Mouse (Mus musculus) MEL (cell line): Measurements from ENCODE around the gene Prr15. TPM values are rescaled to one million over a fixed set of nuclear protein-coding genes. Genes with fewer than 3 reads are reported as not detected.

Experiments
- DNase-seq: peaks from one replicate; pipeline ENCODE4 v3.0.0; 2011; ENCODE audit warnings: low read depth, low spot score
- H3K27ac ChIP-seq: 2 replicates; pipeline ENCODE4 v1.5.1; 2012; ENCODE audit warnings: low read depth, mild to moderate bottlenecking, control low read depth, low read length, moderate library complexity; ENCODE audit not compliant: control insufficient read depth
- H3K27me3 ChIP-seq, 2 experiments: fragments of 150-350 bp in 1 of 2; sonication (generic) in 1 of 2; 2 replicates each; pipeline ENCODE4 v1.6.1; 2012; ENCODE audit warnings: low read length in 2 of 2, mild to moderate bottlenecking in 2 of 2, improper control_type of control experiment in 1 of 2, moderate library complexity in 1 of 2; ENCODE audit not compliant: insufficient read depth in 2 of 2, control insufficient read depth in 1 of 2
- H3K36me3 ChIP-seq, 2 experiments: 2 replicates each; pipeline ENCODE4 v1.6.1; 2012 to 2014; ENCODE audit warnings: low read length in 2 of 2, improper control_type of control experiment in 1 of 2, inconsistent platforms in 1 of 2, mild to moderate bottlenecking in 1 of 2; ENCODE audit not compliant: insufficient read depth in 2 of 2, control insufficient read depth in 1 of 2
- H3K4me1 ChIP-seq, 2 experiments: fragments of 150-350 bp in 1 of 2; sonication (generic) in 1 of 2; 2 replicates each; pipeline ENCODE4 v1.6.1; 2012; ENCODE audit warnings: low read length in 2 of 2, improper control_type of control experiment in 1 of 2, mild to moderate bottlenecking in 1 of 2; ENCODE audit not compliant: insufficient read depth in 2 of 2, control insufficient read depth in 1 of 2
- H3K4me3 ChIP-seq, 2 experiments: fragments of 150-350 bp in 1 of 2; sonication (generic) in 1 of 2; 2 replicates each; pipeline ENCODE4 v1.5.1; 2012; ENCODE audit warnings: low read depth in 2 of 2, low read length in 2 of 2, mild to moderate bottlenecking in 2 of 2, moderate library complexity in 2 of 2, control low read depth in 1 of 2, improper control_type of control experiment in 1 of 2; ENCODE audit not compliant: control insufficient read depth in 1 of 2, insufficient read depth in 1 of 2
- H3K79me2 ChIP-seq: 2 replicates; pipeline ENCODE4 v1.6.1; 2012; ENCODE audit warnings: mild to moderate bottlenecking, low read length, moderate library complexity; ENCODE audit not compliant: control insufficient read depth, poor library complexity, insufficient read depth
- H3K9ac ChIP-seq: 2 replicates; pipeline ENCODE4 v1.6.1; 2012; ENCODE audit warnings: low read depth, mild to moderate bottlenecking, control low read depth, low read length, moderate library complexity; ENCODE audit not compliant: control insufficient read depth, poor library complexity, severe bottlenecking
- H3K9me3 ChIP-seq: fragments of 150-350 bp; sonication (generic); replicated peaks from 2 replicates; pipeline ENCODE4 v1.6.1; 2012; ENCODE audit warnings: mild to moderate bottlenecking, low read length, improper control_type of control experiment, moderate library complexity; ENCODE audit not compliant: insufficient read depth
- BHLHE40 ChIP-seq: IDR thresholded peaks from 2 replicates; pipeline ENCODE4 v1.6.1; 2012; ENCODE audit warnings: low read depth, mild to moderate bottlenecking, inconsistent platforms, low read length, improper control_type of control experiment, borderline replicate concordance
- CHD1 ChIP-seq: IDR thresholded peaks from 2 replicates; pipeline ENCODE4 v1.6.1; 2012; ENCODE audit warnings: low read depth, mild to moderate bottlenecking, inconsistent platforms, low read length, improper control_type of control experiment
- CTCF ChIP-seq, 3 experiments: IDR thresholded peaks in 2 of 3; conservative IDR thresholded peaks in 1 of 3; 2 replicates each; pipeline ENCODE4 v1.5.1; 2011 to 2012; ENCODE audit warnings: low read length in 3 of 3, low read depth in 2 of 3, mild to moderate bottlenecking in 2 of 3, improper control_type of control experiment in 1 of 3, inconsistent platforms in 1 of 3, mixed read lengths in 1 of 3, moderate library complexity in 1 of 3; ENCODE audit not compliant: control insufficient read depth in 1 of 3, insufficient read depth in 1 of 3, poor library complexity in 1 of 3, severe bottlenecking in 1 of 3
- E2F4 ChIP-seq: IDR thresholded peaks from 2 replicates; pipeline ENCODE4 v1.6.1; 2011; ENCODE audit warnings: low read depth, low read length, improper control_type of control experiment, borderline replicate concordance
- ETS1 ChIP-seq: IDR thresholded peaks from 2 replicates; pipeline ENCODE4 v1.6.1; 2012; ENCODE audit warnings: low read depth, mild to moderate bottlenecking, inconsistent platforms, low read length, improper control_type of control experiment, moderate library complexity
- GABPA ChIP-seq: IDR thresholded peaks from 2 replicates; pipeline ENCODE4 v1.6.1; 2012; ENCODE audit warnings: low read depth, mild to moderate bottlenecking, inconsistent platforms, low read length, improper control_type of control experiment, moderate library complexity
- GATA1 ChIP-seq: IDR thresholded peaks from 2 replicates; pipeline ENCODE4 v1.6.1; 2011; ENCODE audit warnings: low read depth, low read length, improper control_type of control experiment
- HCFC1 ChIP-seq: IDR thresholded peaks from 2 replicates; pipeline ENCODE4 v1.6.1; 2012; ENCODE audit warnings: low read depth, mild to moderate bottlenecking, inconsistent platforms, low read length, improper control_type of control experiment, moderate library complexity
- JUND ChIP-seq: IDR thresholded peaks from 2 replicates; pipeline ENCODE4 v1.6.1; 2011; ENCODE audit warnings: low read depth, mild to moderate bottlenecking, improper control_type of control experiment, low read length
- MAFK ChIP-seq: IDR thresholded peaks from 2 replicates; pipeline ENCODE4 v1.6.1; 2011; ENCODE audit warnings: low read depth, mild to moderate bottlenecking, low read length, improper control_type of control experiment, borderline replicate concordance
- MXI1 ChIP-seq: IDR thresholded peaks from 2 replicates; pipeline ENCODE4 v1.6.1; 2011; ENCODE audit warnings: mild to moderate bottlenecking, low read depth, low read length, improper control_type of control experiment
- MYB ChIP-seq: IDR thresholded peaks from 2 replicates; pipeline ENCODE4 v1.6.1; 2011; ENCODE audit warnings: mild to moderate bottlenecking, low read depth, low read length, improper control_type of control experiment
- NELFE ChIP-seq: IDR thresholded peaks from 2 replicates; pipeline ENCODE4 v1.6.1; 2011; ENCODE audit warnings: low read depth, low read length, improper control_type of control experiment
- NRF1 ChIP-seq: IDR thresholded peaks from 2 replicates; pipeline ENCODE4 v1.6.1; 2014; ENCODE audit warnings: low read depth, mild to moderate bottlenecking, inconsistent platforms, low read length, improper control_type of control experiment, moderate library complexity; ENCODE audit not compliant: poor library complexity, insufficient read depth, severe bottlenecking
- POLR2AphosphoS2 ChIP-seq: IDR thresholded peaks from 2 replicates; pipeline ENCODE4 v1.6.1; 2011; ENCODE audit warnings: low read length, improper control_type of control experiment
- POLR2AphosphoS5 ChIP-seq: IDR thresholded peaks from 2 replicates; pipeline ENCODE4 v1.6.1; 2012; ENCODE audit warnings: low read depth, borderline replicate concordance, mild to moderate bottlenecking, inconsistent platforms, low read length, moderate library complexity, mixed read lengths
- RAD21 ChIP-seq: IDR thresholded peaks from 2 replicates; pipeline ENCODE4 v1.6.1; 2011; ENCODE audit warnings: mild to moderate bottlenecking, low read depth, low read length, improper control_type of control experiment
- TBP ChIP-seq: IDR thresholded peaks from 2 replicates; pipeline ENCODE4 v1.8.0; 2011; ENCODE audit warnings: low read depth, low read length, improper control_type of control experiment
- TCF12 ChIP-seq: IDR thresholded peaks from 2 replicates; pipeline ENCODE4 v1.6.1; 2014; ENCODE audit warnings: low read depth, mild to moderate bottlenecking, inconsistent platforms, low read length, improper control_type of control experiment, moderate library complexity
- USF1 ChIP-seq: IDR thresholded peaks from 2 replicates; pipeline ENCODE4 v1.6.1; 2014; ENCODE audit warnings: low read depth, mild to moderate bottlenecking, inconsistent platforms, low read length, improper control_type of control experiment, moderate library complexity
- USF2 ChIP-seq, 2 experiments: IDR thresholded peaks; 2 replicates each; pipeline ENCODE4 v1.6.1; 2011 to 2012; ENCODE audit warnings: improper control_type of control experiment in 2 of 2, low read length in 2 of 2, borderline replicate concordance in 1 of 2, inconsistent platforms in 1 of 2, low read depth in 1 of 2, mild to moderate bottlenecking in 1 of 2; ENCODE audit not compliant: insufficient read depth in 1 of 2
- ZMIZ1 ChIP-seq: IDR thresholded peaks from 2 replicates; pipeline ENCODE4 v1.6.1; 2012; ENCODE audit warnings: low read depth, mild to moderate bottlenecking, inconsistent platforms, low read length, improper control_type of control experiment, moderate library complexity
- ZNF384 ChIP-seq: IDR thresholded peaks from 2 replicates; pipeline ENCODE4 v1.6.1; 2012; ENCODE audit warnings: low read depth, mild to moderate bottlenecking, inconsistent platforms, low read length, improper control_type of control experiment
- polyA plus RNA-seq, 2 experiments: library from polyadenylated mRNA; stranded (reverse) in 1 of 2; unstranded in 1 of 2; fragments of >175 nt in 1 of 2; fragments of >200 nt in 1 of 2; gene quantifications; 2 replicates each; pipeline versions ENCODE4 v1.2.1 to v1.2.4; 2012; ENCODE audit warnings: low replicate concordance in 2 of 2, low read depth in 1 of 2; ENCODE audit not compliant: insufficient read length in 2 of 2, insufficient read depth in 1 of 2, missing spikeins in 1 of 2
- total RNA-seq: library from RNA; depleted of rRNA; stranded (reverse); fragments of 300-350 nt; gene quantifications from 2 replicates; pipeline ENCODE4 v1.2.3, GENCODE M21; 2012

Gene Prr15
- total and polyA plus RNA-seq, 3 experiments = not detected

DNA sequence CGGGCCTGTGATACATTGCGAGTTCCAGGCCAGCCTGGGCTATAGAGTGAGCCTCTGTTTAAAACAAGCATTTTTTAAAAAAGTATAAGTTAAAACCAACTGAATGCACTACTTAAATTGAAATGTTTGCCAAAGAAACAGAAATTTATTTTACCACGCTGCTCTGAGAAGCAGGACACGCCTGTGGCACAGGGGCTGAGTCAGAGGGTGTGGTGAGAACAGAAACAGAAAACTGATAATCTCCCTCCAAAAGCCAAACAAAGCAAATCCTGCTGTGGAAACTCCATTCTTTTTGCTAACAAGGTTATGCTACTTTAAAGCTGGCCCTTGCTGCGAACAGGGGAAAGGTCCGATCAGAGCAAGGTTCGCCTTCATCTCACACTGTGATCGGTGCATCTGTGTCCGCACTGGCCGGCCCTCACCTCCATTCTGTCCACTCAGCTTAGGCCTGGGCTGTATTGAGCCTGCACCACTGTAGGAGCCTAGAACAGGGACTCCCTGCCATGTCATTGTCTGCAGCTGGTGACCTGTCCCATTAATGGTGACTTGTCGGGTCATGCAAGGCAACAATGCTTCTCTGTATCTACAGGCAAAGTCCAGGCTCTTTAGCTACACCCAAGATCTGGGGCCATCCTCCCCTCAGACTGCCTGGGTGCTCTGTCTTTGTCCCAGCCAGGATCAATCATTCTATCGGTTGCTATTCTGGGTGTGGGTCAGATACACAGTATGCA, 38.9 kb downstream of the Prr15 start:
- DNase-seq = no peak
- Histone ChIP-seq H3K4me3 (no peak overlapping the region), H3K9ac (no peak overlapping the region), H3K79me2 (no peaks in the 10 kb centered on the region), H3K27me3 (no peaks in the 10 kb centered on the region), H3K36me3 (no peaks in the 10 kb centered on the region), H3K9me3 (no peaks in the 10 kb centered on the region), H3K27ac (no peak overlapping the region)
- TF ChIP-seq GATA1 (no peak), RAD21 (no peak), HCFC1 (no peak), JUND (no peak), USF1 (no peak), NELFE (no peak), POLR2AphosphoS5 (no peak), E2F4 (no peak), CHD1 (no peak), ETS1 (no peak), GABPA (no peak), ZMIZ1 (no peak), MXI1 (no peak), TCF12 (no peak)
- TF ChIP-seq, all 39 proteins: peak for 0
- H3K4me1 ChIP-seq = no peaks in the 10 kb centered on the region

DNA sequence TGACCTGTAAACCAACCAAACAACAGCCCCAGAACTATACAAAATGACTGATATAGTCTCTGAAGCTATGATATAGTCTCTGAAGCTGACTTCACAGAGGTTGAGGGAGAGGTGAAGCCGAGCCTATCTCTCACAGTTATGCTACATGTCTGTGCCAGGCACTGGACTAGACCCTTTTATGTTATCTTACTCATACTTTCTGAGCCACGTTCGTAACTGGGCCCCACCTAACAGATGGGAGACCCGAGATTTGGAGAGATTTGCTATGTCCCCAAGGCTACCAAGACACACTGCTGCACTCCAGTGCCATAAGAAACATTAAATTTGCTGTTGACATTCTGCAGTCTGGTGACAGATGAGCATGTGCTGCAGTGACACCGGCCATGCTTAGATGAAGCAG, 41.0 kb downstream of the Prr15 start:
- Histone ChIP-seq H3K27ac (no peak overlapping the region), H3K9ac (no peak overlapping the region)
- TF ChIP-seq MYB (no peak), CTCF (IDR thresholded peaks at IDR 0.05 in 2 of 3, conservative IDR thresholded peaks at IDR 0.05 in 1 of 3; ENCODE audit: control insufficient read depth in 1 of 3, insufficient read depth in 1 of 3, low read depth in 2 of 3, low read length in 3 of 3, poor library complexity in 1 of 3, severe bottlenecking in 1 of 3) (no peak), JUND (no peak), TBP (no peak), POLR2AphosphoS2 (no peak), NELFE (no peak), ZNF384 (no peak), NRF1 (no peak), GABPA (no peak), POLR2AphosphoS5 (no peak), USF2 (IDR thresholded peaks at IDR 0.05; ENCODE audit: borderline replicate concordance in 1 of 2, insufficient read depth in 1 of 2, low read depth in 1 of 2, low read length in 2 of 2) (no peak), E2F4 (no peak), MAFK (no peak), MXI1 (no peak), BHLHE40 (no peak), USF1 (no peak)
- TF ChIP-seq, all 39 proteins: peak for 0
- Histone ChIP-seq H3K27me3 (no peaks in the 10 kb centered on the region), H3K79me2 (no peaks in the 10 kb centered on the region), H3K9me3 (no peaks in the 10 kb centered on the region), H3K4me1 (no peaks in the 10 kb centered on the region), H3K36me3 (no peaks in the 10 kb centered on the region), H3K4me3 (no peak overlapping the region)
- no peak for DNase-seq
